Mouse (Mus musculus) lung, postnatal 25 days (tissue): ENCODE results near the gene Atg4b.

ENCODE experiments used
- DNase-seq: peaks from one replicate; pipeline ENCODE4 v3.0.0; 2022; ENCODE audit warnings: low spot score

The Atg4b gene

DNA sequence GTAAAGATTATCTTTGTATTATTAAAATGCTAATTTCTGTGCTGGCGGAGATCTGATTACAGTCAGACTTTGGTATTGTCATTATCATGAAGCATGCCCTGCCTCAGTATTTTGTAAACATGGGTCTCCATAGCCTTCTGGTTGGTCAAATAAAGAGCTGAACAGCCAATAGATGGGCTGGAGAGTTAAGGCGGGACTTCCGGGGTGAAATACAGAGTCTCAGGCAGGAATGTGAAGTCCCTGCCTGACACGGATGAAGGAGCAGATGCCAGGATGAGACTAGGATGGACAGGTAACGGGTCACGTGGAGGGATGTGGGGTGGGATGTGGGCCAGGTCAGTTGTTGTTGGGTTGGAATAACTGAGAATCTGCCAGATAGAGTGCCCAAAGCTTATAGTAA is at the start of gene Atg4b:
Atg4b (plus strand) TSS at position 211 of the 400 bp plus-strand sequence.
- no peak for DNase-seq

GRCm38 (mm10) chr1:93702106-93702505 is 49.2 kb upstream of the Atg4b start:
- no peak for DNase-seq

DNA sequence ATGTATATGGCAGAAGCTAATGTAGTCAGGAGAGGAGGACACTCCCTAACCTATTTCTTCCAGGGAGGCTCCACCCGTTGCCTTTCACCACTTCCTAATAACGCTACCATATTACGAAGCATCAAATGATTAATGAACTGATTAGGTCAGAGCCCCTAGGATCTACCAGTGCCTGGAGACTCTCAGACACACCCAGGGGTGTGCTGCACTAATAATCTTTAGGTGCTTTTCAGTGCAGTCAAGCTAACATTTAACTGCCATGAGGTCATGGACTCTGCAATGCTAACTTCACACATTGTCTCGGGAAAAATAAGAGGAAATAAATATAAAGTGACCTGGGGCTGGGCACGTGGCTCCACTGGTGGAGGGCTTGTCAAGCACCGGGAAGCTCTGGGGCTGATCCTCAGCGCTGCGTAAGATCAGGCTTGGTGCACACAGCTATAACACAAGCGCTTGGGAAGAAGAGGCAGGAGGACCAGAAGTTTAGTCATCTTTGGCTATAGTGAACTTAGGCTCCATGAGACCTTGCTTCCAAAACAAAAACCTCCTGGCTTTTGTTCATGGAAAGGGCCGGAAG is 47.7 kb upstream of the Atg4b start:
- DNase-seq: no peak

DNA sequence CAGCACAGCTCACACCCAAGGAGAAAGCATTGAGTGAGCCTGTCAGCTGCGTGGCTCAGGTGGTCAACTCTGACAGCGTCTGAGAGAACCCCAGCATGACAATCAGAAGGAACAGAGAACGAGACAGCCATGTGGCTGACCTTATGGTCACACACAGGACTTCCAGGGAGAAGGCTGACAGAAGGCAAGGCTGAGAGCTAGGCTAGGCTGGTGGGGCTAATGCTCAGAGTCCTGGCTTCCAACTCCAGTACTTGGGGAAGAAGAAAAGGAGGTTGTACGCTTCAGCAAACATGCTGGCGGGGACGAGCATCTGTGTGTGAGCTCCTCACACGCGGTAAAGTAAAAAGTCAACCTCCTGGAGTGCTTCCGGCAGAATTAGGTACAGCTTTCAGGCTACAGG is 47.0 kb upstream of the Atg4b start:
- DNase-seq: no peak

DNA sequence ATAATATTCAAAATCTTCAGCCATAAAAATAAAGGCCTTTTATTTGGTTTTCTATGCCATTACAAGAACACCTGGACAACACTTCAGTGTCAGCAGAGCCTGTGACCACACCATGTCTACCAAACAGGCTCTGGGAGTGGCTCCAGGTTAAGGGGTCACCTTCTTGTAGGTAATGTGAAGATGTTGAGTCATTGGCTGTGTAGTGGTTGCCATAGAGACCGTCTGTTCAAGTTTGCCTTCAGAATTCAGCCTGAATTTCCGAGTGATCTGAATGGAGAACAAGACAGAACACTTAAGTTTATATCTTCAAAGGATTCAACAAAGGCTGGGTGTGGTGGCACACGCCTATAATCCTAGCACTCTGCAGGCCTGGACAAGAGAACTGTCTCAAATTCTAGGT is 45.9 kb upstream of the Atg4b start:
- DNase-seq: peak; percentile 30

DNA sequence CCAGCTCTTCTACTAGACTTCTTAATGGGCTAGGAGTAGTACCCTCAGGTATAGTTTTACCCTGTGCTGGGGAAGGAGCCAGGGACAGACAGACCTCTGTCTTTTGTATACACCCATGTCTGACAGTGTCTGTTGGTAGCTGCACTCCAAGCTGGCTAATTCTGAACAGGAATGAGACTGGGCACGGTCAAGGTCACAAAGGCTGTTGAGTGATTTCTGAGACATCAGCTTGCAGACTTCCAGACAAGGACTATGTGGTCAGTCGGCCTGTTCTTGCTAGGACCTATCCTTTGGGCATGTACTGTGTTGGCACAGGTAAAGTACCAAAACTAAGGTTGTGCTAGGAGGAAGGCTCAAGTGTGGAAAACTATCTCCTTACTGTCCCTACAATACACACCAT is 35.1 kb upstream of the Atg4b start:
- DNase-seq: no peak

DNA sequence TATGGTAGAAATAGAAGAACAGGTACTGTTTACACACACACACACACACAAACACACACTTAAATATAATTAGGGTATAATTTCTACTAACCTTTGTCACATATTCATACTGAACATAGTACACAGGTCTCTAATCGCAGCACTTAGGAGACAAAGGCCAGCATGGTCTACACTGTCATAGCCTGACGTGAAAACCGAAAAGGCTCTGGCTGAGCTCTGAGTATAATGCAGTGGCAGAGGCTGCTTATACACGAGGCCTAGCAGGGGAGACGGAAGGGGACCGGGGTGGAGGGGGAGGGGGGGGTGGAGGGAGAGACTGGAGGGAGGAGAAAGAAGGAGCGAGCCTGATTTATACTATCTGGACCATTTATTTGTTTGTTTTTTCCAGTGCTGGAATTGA is 29.7 kb upstream of the Atg4b start:
- no peak for DNase-seq

GRCm38 (mm10) chr1:93724623-93725022 is 26.7 kb upstream of the Atg4b start:
- no peak for DNase-seq

DNA sequence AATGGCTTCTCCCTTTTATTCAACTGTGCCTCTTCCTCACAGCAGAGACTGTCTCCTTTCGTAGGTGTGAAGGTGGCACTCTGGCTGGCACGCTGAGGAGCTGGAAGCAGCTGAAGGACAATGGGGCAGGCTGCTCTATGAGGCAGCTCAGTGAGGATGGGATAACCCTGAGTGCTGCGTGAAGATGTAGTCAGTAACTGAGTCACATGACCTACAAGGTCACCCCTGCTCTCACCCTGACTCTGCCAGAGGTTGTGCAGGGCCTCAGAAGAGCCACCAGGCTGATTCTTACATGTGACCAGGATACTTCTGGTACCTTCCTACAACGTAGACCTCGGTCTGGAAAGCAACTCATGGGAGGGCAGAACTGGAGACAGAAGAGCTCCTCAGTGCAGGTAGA is 25.6 kb upstream of the Atg4b start:
- no peak for DNase-seq

GRCm38 (mm10) chr1:93726116-93726515 is 25.2 kb upstream of the Atg4b start:
- DNase-seq: no peak

DNA sequence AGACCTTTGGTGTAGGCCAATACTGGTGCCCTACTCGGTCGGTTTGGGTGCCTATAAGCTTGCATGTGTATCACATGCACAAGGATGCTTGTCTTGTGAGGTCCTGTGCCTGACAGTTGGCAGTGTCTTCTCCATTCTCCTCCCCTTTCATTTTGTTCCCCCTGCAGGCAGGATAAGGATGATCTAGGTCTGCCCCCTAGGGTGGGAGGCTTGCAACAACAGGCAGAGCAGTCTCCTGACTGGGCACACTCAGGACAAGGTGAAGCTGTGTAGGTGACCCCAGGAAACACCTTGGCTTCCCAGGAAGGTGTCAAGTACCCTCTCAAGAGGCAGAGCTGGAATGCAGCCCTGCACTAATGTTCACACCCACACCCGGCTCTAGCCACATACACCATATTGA is 24.3 kb upstream of the Atg4b start:
- DNase-seq: peak; percentile 76

DNA sequence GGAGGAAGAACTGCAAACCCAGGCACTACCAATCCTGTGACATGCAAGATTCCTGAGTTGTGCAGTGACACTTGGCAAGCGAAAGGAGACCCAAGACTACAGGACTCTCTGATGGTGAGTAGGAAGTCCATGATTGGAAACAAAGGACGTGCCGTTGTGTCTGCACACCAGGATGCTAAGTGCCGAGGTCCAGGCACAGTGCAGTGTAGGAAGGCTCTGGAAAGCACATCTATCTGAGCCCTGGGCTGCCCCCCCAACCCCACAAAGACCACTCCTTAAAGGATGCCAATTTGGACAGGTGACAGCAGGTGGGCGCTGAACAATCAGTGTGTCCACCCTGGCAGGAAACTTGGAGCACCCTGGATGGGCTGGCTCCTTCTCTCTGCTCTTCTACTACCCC is 20.2 kb upstream of the Atg4b start:
- no peak for DNase-seq

DNA sequence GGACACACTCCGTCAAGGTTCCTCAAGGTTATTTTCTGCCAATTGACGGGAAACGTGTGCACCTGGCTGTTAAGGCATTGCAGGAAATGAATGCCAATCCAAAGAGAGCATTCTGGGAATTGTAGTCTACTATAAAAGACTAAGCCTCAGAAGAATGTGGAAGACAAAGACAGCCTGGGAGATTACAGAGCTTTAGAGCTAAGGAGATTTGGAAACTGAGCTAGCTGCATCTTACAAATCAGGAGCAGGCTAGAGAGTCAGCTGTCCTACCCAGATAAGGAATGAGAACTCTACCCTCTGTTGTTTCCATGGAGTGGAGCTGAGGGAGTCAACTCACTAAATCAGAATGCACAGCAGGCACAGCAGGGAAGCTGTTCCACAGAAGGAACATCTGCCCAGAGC is 19.4 kb upstream of the Atg4b start:
- no peak for DNase-seq

- DNase-seq: no peak
These were observed 15.4 kb upstream of the Atg4b start for GRCm38 (mm10) chr1:93735859-93736258.

DNA sequence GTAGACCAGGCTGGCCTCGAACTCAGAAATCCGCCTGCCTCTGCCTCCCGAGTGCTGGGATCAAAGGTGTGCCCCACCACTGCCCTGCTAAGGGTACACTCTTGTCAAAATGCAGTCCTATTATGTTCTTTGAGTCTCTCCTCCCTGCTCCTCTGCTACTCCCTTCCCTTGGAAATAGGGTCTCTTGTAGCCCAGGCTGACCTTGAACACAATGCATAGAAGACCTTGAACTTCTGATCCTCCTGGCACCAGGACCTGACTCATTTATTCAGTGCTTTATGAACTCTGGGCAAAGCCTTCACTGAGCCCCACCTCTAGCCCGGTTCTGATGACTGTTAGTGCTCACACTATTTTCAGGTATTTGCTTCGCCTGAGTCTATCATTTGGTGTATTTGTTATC is 13.6 kb upstream of the Atg4b start:
- DNase-seq: no peak

GRCm38 (mm10) chr1:93740671-93741070 is 10.6 kb upstream of the Atg4b start:
- DNase-seq: no peak

GRCm38 (mm10) chr1:93741987-93742386 is 9.3 kb upstream of the Atg4b start:
- DNase-seq: no peak

- DNase-seq: no peak
These were observed 8.4 kb upstream of the Atg4b start for GRCm38 (mm10) chr1:93742910-93743309.

GRCm38 (mm10) chr1:93746179-93746578 is 5.1 kb upstream of the Atg4b start:
- no peak for DNase-seq

DNA sequence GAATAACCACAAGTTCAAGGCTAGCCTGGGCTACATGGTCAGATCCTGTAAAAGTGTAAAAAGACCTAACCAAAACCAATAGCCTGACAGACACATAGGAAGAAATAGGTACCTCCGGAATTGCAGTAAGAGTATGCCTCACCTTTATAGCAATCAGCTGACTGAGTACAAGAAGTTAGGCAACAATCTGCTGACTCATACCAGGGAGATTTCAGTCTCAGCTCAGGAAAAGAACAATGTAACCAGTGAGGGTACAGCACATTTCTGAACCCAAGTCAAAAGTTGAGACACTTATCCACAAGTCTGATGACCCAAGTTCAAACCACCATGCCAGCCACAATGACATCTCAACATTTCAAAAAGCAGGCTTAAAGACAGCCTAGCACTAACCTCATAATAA is 2.8 kb upstream of the Atg4b start:
- peak; percentile 33 for DNase-seq

DNA sequence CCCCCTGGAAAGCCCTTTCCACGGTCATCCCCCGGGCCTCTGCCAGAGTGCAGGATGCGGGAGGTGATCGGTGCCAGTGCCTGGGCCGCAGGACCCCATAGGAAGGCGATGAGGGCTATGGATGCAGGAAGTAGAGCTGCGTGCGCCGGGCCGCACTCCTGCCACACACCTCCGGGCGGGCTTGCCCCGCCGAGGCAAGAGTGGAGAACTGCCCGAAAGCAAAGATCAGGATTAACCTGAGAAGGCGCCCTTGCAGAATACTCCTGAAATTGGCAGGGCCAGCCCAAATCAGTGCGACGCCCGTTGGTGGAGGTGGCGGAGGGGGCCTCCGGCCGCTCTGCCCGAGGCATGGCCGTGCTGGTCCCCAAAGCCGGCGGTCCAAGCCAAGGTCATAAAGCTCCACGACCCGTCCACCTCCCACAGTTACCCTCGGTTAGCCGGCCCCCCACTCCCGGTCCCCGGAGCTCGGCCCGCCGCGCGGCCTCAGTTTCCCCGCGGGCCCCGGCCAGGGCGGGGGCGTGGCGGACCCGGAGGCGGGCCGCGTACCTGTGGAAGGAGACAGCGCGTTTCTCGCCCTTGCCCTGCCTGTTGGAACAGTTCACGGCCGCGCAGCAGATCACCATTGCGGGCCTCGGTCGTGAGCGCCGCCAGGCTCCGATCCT is 2.7 kb downstream of the Atg4b start:
- no peak for DNase-seq

DNA sequence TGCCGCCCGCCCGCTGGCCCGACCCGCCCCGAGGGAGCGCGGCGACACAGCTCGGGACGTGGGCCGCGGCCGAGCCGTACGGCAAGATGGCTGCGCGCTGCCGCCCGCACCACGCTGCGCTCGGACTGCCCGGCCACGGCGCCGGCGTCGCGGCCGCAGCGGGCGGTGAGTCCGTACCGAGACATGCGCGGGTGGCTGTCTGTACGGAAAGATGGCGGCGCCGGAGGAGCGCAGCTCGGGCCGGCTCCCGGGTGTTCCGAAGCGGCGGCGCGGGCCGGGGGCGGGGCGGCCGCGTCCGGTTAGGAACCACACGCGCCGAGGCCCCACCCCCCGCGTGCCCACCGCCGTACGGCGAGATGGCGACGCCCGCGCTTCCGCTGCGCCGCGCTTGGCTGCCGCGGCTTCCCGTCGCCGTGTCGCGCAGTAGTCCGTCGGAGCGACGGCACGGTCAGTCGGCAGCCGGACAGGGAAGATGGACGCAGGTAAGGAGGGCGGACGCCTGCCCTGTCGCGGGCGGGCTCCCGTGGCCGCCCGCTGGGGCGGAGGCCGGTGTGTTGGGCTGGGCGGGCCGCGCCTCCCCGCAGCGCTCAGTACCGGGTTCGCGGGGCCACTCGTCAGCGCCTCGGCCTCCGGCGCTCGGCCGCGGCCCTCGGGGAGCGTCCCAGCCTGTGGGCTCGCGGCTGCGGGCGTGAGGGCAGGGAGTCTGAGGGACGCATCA is 3.4 kb downstream of the Atg4b start, which contains the start of gene Thap4:
Thap4 (minus strand) TSS at position 292 of the 718 bp plus-strand sequence.
- peak; percentile 92 for DNase-seq

DNA sequence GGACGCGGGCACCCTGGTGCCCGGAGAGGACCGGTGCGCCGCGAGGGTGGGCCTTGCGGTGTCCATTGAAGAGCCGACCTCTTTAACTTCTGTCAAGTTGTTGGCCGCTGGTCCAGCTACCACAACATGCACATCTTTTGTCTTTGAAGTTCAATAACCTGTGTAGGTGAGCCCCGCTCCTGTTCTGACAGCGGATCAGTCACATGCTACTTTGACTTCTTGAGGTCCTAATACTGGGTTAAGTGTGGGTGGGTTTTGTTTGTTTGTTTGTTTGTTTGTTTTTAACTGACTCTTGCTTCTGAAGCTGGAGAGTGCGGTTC is 4.0 kb downstream of the Atg4b start:
- DNase-seq: no peak

- no peak for DNase-seq
These were observed 4.3 kb downstream of the Atg4b start for GRCm38 (mm10) chr1:93755618-93756017.
